Mouse (Mus musculus) brown adipose tissue, adult 24 weeks (tissue): Measurements from ENCODE around the gene Vsig1. TPM values are rescaled to one million over a fixed set of nuclear protein-coding genes. Genes with fewer than 3 reads are reported as not detected.

Experiments used
- H3K27ac ChIP-seq: fragments of 200-500 bp; replicated peaks from 2 replicates; pipeline ENCODE4 v1.5.1; 2012; ENCODE audit warnings: low read depth, mild to moderate bottlenecking, low read length
- H3K4me1 ChIP-seq: fragments of 200-500 bp; 2 replicates; pipeline ENCODE4 v1.6.1; 2012; ENCODE audit warnings: low read length, mixed read lengths; ENCODE audit not compliant: control insufficient read depth, insufficient read depth, insufficient read length
- H3K4me3 ChIP-seq: fragments of 200-500 bp; 2 replicates; pipeline ENCODE4 v1.5.1; 2012; ENCODE audit warnings: low read depth, mild to moderate bottlenecking, low read length, moderate library complexity; ENCODE audit not compliant: insufficient read depth
- polyA plus RNA-seq: library from polyadenylated mRNA; stranded (reverse); fragments of >200 nt; gene quantifications from 2 replicates; pipeline ENCODE4 v1.2.4, GENCODE M21; 2012; ENCODE audit not compliant: missing spikeins, insufficient read depth, insufficient read length

Gene Vsig1
- not detected in 2 replicates for polyA plus RNA-seq

DNA sequence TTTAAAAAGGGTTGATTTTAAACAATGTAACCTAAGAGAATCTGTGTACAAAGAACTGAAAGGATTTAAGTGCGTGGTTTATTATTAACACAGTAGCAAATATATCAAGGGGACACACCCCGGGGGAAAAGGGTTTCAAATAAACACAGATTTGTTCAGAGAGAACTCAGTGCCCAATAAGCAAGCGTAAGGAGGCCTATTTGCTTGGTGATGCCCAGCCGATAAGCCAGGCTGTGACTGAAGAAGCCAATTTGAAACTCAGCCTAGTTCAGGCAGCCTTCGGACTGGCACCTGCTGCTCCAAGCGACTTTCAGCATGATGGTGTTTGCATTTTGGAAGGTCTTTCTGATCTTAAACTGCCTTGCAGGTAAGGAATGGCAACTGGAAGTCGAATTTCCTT, at the start of gene Vsig1:
TSS of gene Vsig1 (plus strand) at position 249 of the 400 bp plus-strand sequence.
- Histone ChIP-seq H3K4me1 (no peaks in the 10 kb centered on the region), H3K4me3 (no peak within 1 kb of the TSS), H3K27ac (no peak within 1 kb of the TSS)

DNA sequence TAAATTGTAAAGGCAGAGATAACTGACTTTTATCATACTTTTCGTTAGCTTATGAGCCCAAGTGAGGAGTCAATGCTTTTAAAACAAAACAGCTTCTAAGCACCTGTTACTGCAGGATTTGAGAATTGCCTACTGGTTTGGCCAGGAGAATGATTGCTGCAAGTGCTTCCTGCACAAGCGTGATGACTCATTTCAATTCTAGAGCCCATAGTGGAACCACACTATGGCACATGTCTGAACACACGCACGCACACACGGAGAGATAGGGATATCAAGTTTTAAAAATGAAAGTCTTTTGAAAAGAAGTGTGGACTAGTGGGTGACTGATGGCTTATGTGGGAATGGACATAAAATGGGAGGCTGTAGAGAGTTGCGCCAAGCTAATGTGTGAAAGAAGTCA, 44.6 kb upstream of the Vsig1 start:
- Histone ChIP-seq H3K27ac (no peak overlapping the region), H3K4me1 (no peaks in the 10 kb centered on the region), H3K4me3 (no peak overlapping the region)

DNA sequence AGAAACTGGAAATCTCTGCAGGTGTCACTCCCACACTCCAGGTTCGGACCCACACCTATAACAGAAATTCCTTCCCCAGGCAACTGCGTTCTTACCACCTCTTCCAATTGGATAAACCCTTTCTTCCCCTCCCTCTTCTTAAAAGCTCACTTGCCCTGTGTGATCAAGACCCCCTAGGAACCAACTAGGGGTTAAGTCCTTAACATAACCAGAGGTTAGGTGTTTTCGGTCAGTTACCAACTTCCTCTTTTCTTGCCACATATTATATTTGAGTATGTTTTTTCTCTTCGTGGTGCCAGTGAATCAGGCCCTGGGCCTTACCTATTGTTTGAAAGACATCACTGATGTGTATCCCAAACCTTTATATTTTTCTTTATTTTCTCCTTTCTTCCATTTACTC, 44.0 kb upstream of the Vsig1 start:
- H3K27ac ChIP-seq: no peak overlapping the region
- H3K4me1 ChIP-seq: no peaks in the 10 kb centered on the region
- H3K4me3 ChIP-seq: no peak overlapping the region

DNA sequence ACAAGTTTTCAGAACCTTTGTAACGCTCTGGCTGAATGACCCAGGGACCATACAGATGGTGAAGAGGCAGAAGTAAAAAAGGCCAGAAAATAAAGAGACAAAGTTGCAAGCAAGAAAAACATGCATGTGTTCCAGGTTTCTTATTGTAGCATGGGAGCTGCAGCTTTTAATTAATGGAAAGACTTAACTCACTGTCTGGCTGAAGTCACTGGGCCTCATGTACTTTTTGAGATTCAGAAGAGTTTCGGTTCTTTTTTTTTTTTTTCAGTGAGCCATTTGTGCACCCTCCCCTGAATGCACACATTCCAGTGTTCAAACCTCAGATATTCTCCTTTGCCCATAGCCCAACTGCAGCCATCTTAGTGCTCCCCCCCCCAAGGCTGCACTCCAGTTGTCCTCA, 20.2 kb upstream of the Vsig1 start:
- Histone ChIP-seq H3K27ac (no peak overlapping the region), H3K4me3 (no peak overlapping the region), H3K4me1 (no peaks in the 10 kb centered on the region)

DNA sequence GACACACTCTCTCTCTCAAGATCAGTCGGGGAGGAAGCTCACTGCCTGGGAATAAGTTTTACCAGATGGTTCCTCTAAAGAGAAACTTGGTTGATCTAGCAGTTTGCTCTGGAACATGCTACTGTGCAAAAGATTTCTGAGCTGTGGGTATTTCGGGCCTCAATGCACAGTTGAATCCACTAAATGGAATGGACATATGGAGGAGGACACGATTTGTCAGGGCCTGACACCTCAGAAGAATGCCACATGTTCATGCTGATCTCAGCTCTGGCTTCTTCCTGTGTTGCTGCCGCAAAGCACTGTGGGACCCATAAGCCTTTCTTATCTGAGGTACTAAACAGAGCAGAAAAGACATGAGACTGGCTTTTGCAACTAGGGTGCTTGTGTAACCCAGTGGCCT, 15.6 kb upstream of the Vsig1 start:
- Histone ChIP-seq H3K27ac (no peak overlapping the region), H3K4me1 (no peaks in the 10 kb centered on the region), H3K4me3 (no peak overlapping the region)

DNA sequence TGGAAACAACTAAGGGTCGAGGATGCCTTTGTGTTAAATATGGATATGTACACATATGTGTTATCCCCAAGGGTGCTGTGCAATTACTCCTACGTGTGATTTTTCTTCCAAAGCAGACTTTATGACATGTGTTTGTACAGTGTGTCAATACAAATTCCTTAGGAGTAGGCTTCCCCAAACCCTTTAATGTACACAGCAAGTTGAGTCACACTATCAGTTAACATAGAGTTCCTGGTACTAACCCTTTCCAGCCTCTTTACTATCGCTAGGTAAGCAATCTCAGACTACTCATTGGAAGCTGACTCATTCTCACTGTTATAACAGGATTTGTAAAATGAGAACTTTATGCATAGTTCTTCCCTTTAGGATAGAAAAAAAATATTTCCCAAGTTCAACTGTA, 3.9 kb upstream of the Vsig1 start:
- no peak overlapping the region for H3K4me3 ChIP-seq
- H3K27ac ChIP-seq: no peak overlapping the region
- no peaks in the 10 kb centered on the region for H3K4me1 ChIP-seq

DNA sequence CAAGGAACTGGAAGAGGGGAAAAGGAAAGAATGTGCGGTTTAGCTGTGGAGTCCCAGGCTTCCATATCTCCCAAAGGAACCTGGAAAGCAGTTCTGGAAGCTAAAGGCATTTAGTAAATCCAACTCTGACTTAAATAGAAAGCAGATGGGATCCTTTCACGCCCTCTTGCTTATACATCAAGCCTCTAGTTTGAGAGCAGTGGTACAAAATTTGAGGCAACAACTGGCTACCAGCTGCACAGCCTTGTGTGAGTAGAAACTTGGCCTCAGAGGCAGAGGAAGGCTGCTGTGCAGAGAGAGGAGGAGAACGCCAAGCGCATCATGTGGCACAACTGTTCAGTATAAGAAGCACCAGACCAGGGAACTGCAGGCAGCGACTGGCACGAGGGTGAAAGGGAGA, 13.9 kb downstream of the Vsig1 start:
- H3K4me1 ChIP-seq: no peaks in the 10 kb centered on the region
- 0 out of 2 replicates have a peak overlapping the region, but pooled peaks have one; percentile 23 for H3K27ac ChIP-seq
- no peak overlapping the region for H3K4me3 ChIP-seq

DNA sequence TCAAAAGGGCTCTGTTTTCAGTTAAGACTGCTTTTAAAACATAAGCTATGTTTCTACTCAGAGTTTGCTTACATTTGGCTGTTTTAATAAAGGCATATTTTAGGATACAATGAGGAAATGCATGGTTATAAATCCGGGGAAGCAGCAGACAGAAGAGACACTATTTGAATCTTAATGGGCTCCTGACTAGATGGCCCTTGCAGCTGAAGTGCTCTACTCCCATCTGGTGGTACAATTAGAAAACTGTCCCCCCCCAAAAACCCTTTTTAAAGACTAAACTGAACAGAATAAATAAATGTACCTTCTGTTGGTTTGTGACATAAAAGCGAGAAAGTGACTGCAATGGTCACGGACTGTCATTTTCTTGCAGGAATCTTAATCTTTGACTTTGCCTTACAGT, 24.7 kb downstream of the Vsig1 start:
- Histone ChIP-seq H3K27ac (no peak overlapping the region), H3K4me3 (no peak overlapping the region), H3K4me1 (no peaks in the 10 kb centered on the region)

DNA sequence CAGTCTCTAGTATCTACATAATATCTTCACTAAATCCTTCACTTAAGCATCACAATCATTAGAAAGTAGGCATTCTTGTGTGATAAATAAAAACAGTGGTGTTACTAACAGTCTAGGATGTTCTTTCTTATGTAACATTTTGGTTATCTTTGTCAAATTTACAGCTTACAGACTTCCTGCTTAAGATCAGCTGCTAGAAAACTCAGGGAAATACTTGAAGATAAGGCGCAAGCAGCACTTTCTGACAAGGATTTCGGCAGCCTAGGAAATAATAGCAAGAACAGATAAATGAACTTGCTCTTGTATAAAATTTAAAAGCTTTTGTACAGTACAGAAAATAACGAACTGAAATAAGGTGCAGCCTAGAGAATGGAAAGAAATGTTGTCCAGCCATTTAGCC, 25.9 kb downstream of the Vsig1 start:
- H3K4me3 ChIP-seq: no peak overlapping the region
- no peaks in the 10 kb centered on the region for H3K4me1 ChIP-seq
- H3K27ac ChIP-seq: no peak overlapping the region

DNA sequence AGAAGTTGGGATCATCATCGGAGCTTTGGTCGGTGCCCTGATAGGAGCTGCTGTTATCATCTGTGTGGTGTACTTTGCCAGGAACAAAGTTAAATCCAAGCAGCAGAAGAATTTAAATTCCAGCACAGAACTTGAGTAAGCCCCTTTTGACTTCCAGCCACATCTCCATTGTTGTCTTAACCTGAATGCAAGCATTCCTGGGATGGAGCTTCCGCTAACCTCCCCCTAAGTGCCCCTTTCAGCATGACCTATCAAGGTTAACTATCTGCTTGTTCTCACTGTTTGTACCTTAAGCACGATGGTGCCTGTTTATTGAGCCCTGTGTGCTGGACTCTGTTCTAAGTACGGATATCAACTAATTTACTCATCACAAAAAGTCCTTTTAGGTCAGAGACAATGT, 28.9 kb downstream of the Vsig1 start:
- Histone ChIP-seq H3K4me1 (no peaks in the 10 kb centered on the region), H3K27ac (no peak overlapping the region), H3K4me3 (no peak overlapping the region)

DNA sequence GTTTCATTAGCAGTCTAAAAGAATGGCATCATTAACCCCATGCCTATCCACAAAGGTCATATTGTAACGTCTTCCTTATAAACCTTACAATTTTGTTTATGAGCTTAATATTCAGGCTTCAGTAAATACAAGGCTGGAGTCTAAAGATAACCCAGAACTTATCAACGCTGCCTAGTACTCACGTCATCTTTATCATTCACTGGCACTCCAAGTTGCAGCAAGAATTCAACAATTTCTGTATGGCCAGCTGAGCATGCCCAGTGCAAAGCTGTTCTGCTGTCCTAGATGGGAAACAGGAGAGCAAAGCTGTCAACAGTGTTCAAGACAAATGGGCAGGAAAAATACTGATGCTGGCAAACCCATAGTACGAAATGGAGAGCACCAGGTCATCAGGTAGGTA, 46.2 kb downstream of the Vsig1 start:
- no peaks in the 10 kb centered on the region for H3K4me1 ChIP-seq
- no peak overlapping the region for H3K4me3 ChIP-seq
- H3K27ac ChIP-seq: no peak overlapping the region

DNA sequence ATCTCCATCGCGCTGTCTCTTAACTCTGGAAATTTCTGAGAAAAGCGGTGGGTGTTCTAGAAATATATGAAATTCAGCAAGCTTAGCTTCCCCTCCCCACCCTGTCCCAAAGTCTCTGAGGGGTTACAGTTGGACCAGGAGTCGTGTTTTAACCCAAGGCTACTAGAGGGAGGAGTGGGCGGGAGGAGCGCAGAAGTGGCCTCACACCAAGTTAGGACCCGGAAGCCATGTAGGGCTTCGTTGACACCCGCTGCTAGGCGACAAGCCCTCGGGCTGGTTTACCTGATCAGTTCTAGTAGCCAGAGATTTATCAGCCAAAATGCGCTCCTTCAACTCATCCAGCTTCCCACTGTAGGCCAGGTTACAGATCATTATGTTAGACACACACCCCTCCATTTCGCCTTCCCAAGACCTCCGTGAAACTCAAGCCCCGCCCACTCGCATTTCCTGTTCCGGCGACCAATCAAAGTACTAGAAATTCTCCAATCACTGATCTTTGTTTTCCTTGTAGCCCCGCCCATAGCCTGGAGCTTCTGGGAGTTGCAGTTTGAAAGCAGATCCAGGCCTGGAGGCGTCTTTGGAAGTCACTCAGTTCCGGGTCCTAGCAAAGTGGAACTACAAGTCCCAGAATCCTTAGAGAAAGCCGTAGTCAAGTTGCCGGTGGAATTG, 49.0 kb downstream of the Vsig1 start, which contains the start of the genes Psmd10 and Atg4a:
TSS of gene Psmd10 (minus strand) at position 457 of the 669 bp plus-strand sequence.
TSS of gene Atg4a (plus strand) at position 636 of the 669 bp plus-strand sequence.
- Histone ChIP-seq H3K27ac (peak within 1 kb of the TSS; percentile 87), H3K4me3 (peak within 1 kb of the TSS; percentile 96), H3K4me1 (no peaks in the 10 kb centered on the region)

DNA sequence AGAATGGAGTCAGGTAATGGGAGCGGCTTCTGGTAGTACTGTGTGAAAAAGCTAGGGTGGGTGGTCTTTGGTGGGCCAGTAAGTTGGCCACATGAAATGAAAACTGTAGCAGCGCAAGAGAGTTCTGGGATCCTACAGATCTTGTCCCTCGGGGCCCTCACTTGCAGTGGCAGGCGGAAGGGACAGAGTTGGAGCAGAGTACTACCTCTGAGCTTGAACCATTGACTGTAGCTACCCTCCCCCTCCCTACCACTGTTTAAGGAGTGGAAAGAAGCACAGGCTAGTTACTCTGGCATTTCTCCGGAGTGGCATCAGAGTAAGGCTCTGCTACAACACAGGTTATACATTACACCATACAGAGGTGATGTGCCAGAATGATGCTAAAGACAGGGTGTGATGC, 49.6 kb downstream of the Vsig1 start:
- Histone ChIP-seq H3K27ac (0 out of 2 replicates have a peak overlapping the region, but pooled peaks have one; percentile 42), H3K4me3 (peak overlapping the region; percentile 82), H3K4me1 (no peaks in the 10 kb centered on the region)

DNA sequence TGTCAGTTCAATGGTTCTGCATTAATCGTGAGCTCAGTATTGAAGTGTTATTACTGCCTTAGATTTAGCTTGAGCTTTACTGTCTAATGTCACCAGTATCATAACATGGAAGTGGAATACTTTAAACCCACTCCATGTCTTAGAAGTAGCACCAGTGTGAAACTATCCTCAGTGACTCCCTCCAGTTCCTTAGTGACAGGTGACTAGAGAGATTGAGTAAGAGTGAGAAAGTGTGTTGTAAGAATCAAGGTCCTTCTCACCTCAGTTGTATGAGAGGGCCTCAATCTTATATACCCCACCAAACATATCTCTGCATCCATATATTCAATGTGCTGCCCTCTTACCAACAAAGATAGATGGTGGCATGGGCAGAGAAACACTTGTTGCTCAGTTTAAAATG, 71.5 kb downstream of the Vsig1 start:
- Histone ChIP-seq H3K27ac (peak overlapping the region; percentile 38), H3K4me1 (peaks cover 19% of the 10 kb centered on the region), H3K4me3 (no peak overlapping the region)

DNA sequence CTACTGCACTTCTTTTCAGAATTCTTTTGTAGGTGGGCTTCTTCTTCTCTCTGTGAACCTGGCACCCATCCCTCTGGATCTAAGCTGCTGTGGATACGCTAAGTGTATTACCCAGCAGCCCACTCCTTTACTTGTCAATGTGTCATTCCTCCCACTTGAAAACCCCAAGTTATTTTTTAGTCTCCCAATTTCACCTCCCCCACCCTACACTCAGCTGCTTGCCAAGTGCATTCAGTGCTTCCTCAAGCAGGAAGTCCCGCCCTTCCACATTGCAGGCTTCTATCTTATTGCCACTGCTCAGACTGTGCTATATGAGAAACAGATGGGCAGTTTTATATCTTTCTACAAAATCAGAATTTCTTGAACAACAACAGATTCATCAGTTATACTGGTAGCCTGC, 72.1 kb downstream of the Vsig1 start:
- H3K4me3 ChIP-seq: no peak overlapping the region
- H3K4me1 ChIP-seq: peaks cover 19% of the 10 kb centered on the region
- H3K27ac ChIP-seq: peak overlapping the region; percentile 38

DNA sequence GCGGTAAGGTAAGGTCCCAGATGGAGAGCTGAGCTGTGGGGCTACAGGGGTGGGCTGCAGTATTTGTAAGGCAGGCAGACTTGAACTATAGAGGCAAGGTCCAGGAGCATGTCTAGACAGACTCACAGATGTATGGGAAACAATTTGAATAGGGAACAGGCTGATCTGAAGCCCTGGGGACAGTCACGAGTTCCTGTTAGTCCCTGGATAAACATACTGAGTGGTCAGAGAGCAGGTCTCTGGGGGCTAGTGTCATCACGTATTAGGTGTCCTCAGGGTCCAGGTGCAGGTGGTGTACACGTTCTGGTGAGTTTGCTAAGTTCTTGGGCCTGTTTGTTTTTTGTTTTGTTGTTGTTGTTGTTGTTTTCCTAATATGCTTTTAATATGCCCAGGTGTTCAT, 72.8 kb downstream of the Vsig1 start:
- H3K27ac ChIP-seq: peak overlapping the region; percentile 43; the same call in 1 of the 2 replicates
- H3K4me1 ChIP-seq: peaks cover 22% of the 10 kb centered on the region
- H3K4me3 ChIP-seq: no peak overlapping the region
